Mouse (Mus musculus) limb, embryonic 13.5 days (tissue): ENCODE data around the gene Pirb. TPM values are rescaled to one million over a fixed set of nuclear protein-coding genes. Genes with fewer than 3 reads are reported as not detected.
"Not testable (repeated sequence)": the region's sequence is repeated elsewhere in the genome, so short reads cannot be mapped to it uniquely, and the experiment has no call there.

Source experiments
- ATAC-seq: fragments of 200-750 bp; cut with Nextera tagmentation; 2 replicates; pipeline ENCODE4 v1.8.0; 2017; ENCODE audit warnings: low read depth, moderate number of reproducible peaks, moderate TSS enrichment; ENCODE audit not compliant: low FRiP score
- H3K27ac ChIP-seq: fragments of 300-500 bp; sonication (generic); 2 replicates; pipeline ENCODE4 v1.5.1; 2015; ENCODE audit warnings: inconsistent platforms, mild to moderate bottlenecking, moderate library complexity
- H3K27me3 ChIP-seq: fragments of 300-500 bp; sonication (generic); 2 replicates; pipeline ENCODE4 v1.6.1; 2015; ENCODE audit warnings: mild to moderate bottlenecking, inconsistent platforms
- H3K36me3 ChIP-seq: fragments of 300-500 bp; sonication (generic); 2 replicates; pipeline ENCODE4 v1.6.1; 2015; ENCODE audit warnings: inconsistent platforms, mild to moderate bottlenecking, moderate library complexity
- H3K4me1 ChIP-seq: fragments of 300-500 bp; sonication (generic); 2 replicates; pipeline ENCODE4 v1.6.1; 2015; ENCODE audit warnings: inconsistent platforms
- H3K4me2 ChIP-seq: fragments of 300-500 bp; sonication (generic); replicated peaks from 2 replicates; pipeline ENCODE4 v1.6.1; 2015; ENCODE audit warnings: inconsistent platforms, mild to moderate bottlenecking, moderate library complexity
- H3K4me3 ChIP-seq: fragments of 300-500 bp; sonication (generic); 2 replicates; pipeline ENCODE4 v1.5.1; 2015; ENCODE audit warnings: moderate library complexity, mild to moderate bottlenecking, inconsistent platforms
- H3K9ac ChIP-seq: fragments of 300-500 bp; sonication (generic); 2 replicates; pipeline ENCODE4 v1.6.1; 2015; ENCODE audit warnings: mild to moderate bottlenecking, inconsistent platforms
- H3K9me3 ChIP-seq: fragments of 300-500 bp; sonication (generic); 2 replicates; pipeline ENCODE4 v1.6.1; 2016; ENCODE audit warnings: inconsistent platforms
- WGBS: fragments of 180-500 bp; shearing (Covaris S2); methylation state at CpG from one replicate; pipeline ENCODE4 v1.1.7; 2015; 5-methylcytosine and 5-hydroxymethylcytosine counted together
- polyA plus RNA-seq: library from polyadenylated mRNA; unstranded; fragments of >200 nt; fragmentation: Nextera tagmentation; extraction: Ambion mirVana; gene quantifications from 2 replicates; pipeline ENCODE4 v1.2.1, GENCODE M21; 2015

Gene Pirb
- polyA plus RNA-seq, 1 experiment from 2014 or later = 0.37 TPM

- H3K4me1 ChIP-seq = peaks cover 14% of the 10 kb centered on the region
- peak overlapping the region; percentile 86 for H3K4me3 ChIP-seq
- H3K27ac ChIP-seq = peak overlapping the region; percentile 94
- peak overlapping the region; percentile 96 for H3K4me2 ChIP-seq
- no peaks in the 10 kb centered on the region for H3K9me3 ChIP-seq
- under 1% methylated on average over 20 of the region's 20 CpGs for WGBS
- H3K36me3 ChIP-seq = peaks cover 51% of the 10 kb centered on the region
- no peaks in the 10 kb centered on the region for H3K27me3 ChIP-seq
- peak; percentile 35 for ATAC-seq
- peak overlapping the region; percentile 93 for H3K9ac ChIP-seq
These were observed 15.7 kb downstream of the Pirb start for GRCm38 (mm10) chr7:3704475-3704874.

GRCm38 (mm10) chr7:3703879-3704441 is 16.2 kb downstream of the Pirb start, which contains the start of gene Rps9:
TSS of gene Rps9 (plus strand) at chr7:3703993.
- Histone ChIP-seq H3K27me3 (no peaks in the 10 kb centered on the region), H3K9ac (peak within 1 kb of the TSS; percentile 93), H3K4me3 (peak within 1 kb of the TSS; percentile 86), H3K27ac (peak within 1 kb of the TSS; percentile 94), H3K9me3 (no peaks in the 10 kb centered on the region), H3K36me3 (peaks cover 57% of the 10 kb centered on the region), H3K4me1 (peaks cover 14% of the 10 kb centered on the region), H3K4me2 (peak within 1 kb of the TSS; percentile 96)
- under 1% methylated on average over 42 of the region's 42 CpGs for WGBS
- peak; percentile 94 for ATAC-seq

GRCm38 (mm10) chr7:3703148-3703878 is 16.9 kb downstream of the Pirb start:
- peak overlapping the region; percentile 94 for H3K27ac ChIP-seq
- peak overlapping the region; percentile 96 for H3K4me2 ChIP-seq
- peak; percentile 34 for ATAC-seq
- H3K9me3 ChIP-seq = no peaks in the 10 kb centered on the region
- no peaks in the 10 kb centered on the region for H3K27me3 ChIP-seq
- H3K9ac ChIP-seq = peak overlapping the region; percentile 93
- H3K36me3 ChIP-seq = peaks cover 63% of the 10 kb centered on the region
- H3K4me1 ChIP-seq = peaks cover 14% of the 10 kb centered on the region
- peak overlapping the region; percentile 86 for H3K4me3 ChIP-seq
- WGBS = 22% methylated on average over 6 of the region's 6 CpGs

GRCm38 (mm10) chr7:3698471-3698870 is 21.7 kb downstream of the Pirb start:
- H3K4me3 ChIP-seq = no peak overlapping the region
- ATAC-seq = no peak
- no peak overlapping the region for H3K4me2 ChIP-seq
- H3K36me3 ChIP-seq = peaks cover 57% of the 10 kb centered on the region
- no peak overlapping the region for H3K9ac ChIP-seq
- peaks cover 15% of the 10 kb centered on the region for H3K4me1 ChIP-seq
- 95% methylated on average over 6 of the region's 6 CpGs for WGBS
- H3K9me3 ChIP-seq = no peaks in the 10 kb centered on the region
- H3K27me3 ChIP-seq = no peaks in the 10 kb centered on the region
- no peak overlapping the region for H3K27ac ChIP-seq

- Histone ChIP-seq H3K9ac (peak overlapping the region; percentile 94), H3K4me3 (peak overlapping the region; percentile 84), H3K4me2 (peak overlapping the region; percentile 84), H3K27ac (peak overlapping the region; percentile 97), H3K36me3 (peaks cover 53% of the 10 kb centered on the region), H3K4me1 (peaks cover 27% of the 10 kb centered on the region)
- WGBS = 3% methylated on average over 9 of the region's 9 CpGs
- ATAC-seq, H3K9me3 ChIP-seq, H3K27me3 ChIP-seq: not testable (repeated sequence)
These were observed 25.3 kb downstream of the Pirb start for GRCm38 (mm10) chr7:3694949-3695305.

GRCm38 (mm10) chr7:3694076-3694948 is 25.9 kb downstream of the Pirb start:
- no peaks in the 10 kb centered on the region for H3K9me3 ChIP-seq
- peak overlapping the region; percentile 84 for H3K4me2 ChIP-seq
- ATAC-seq = peak; percentile 66
- H3K36me3 ChIP-seq = peaks cover 48% of the 10 kb centered on the region
- H3K4me1 ChIP-seq = peaks cover 27% of the 10 kb centered on the region
- peak overlapping the region; percentile 84 for H3K4me3 ChIP-seq
- no peaks in the 10 kb centered on the region for H3K27me3 ChIP-seq
- peak overlapping the region; percentile 94 for H3K9ac ChIP-seq
- under 1% methylated on average over 54 of the region's 55 CpGs for WGBS
- peak overlapping the region; percentile 97 for H3K27ac ChIP-seq

GRCm38 (mm10) chr7:3693809-3694075 is 26.4 kb downstream of the Pirb start:
- WGBS = 0% methylated on average over 18 of the region's 18 CpGs

GRCm38 (mm10) chr7:3692987-3693808 is 27.0 kb downstream of the Pirb start, which contains the start of gene Mboat7:
TSS of gene Mboat7 (minus strand) at chr7:3693523.
- Histone ChIP-seq H3K4me2 (peak within 1 kb of the TSS; percentile 84), H3K27ac (peak within 1 kb of the TSS; percentile 97), H3K4me3 (peak within 1 kb of the TSS; percentile 84), H3K4me1 (peaks cover 27% of the 10 kb centered on the region), H3K9ac (peak within 1 kb of the TSS; percentile 94), H3K36me3 (peaks cover 47% of the 10 kb centered on the region), H3K9me3 (no peaks in the 10 kb centered on the region), H3K27me3 (no peaks in the 10 kb centered on the region)
- WGBS = under 1% methylated on average over 55 of the region's 55 CpGs
- ATAC-seq = peak; percentile 91

More at GRCm38 (mm10) chr7:3693809-3694075, 26.4 kb downstream of the Pirb start:
- Histone ChIP-seq H3K27me3 (no peaks in the 10 kb centered on the region), H3K9ac (peak overlapping the region; percentile 94), H3K4me3 (peak overlapping the region; percentile 84), H3K4me2 (peak overlapping the region; percentile 84), H3K36me3 (peaks cover 47% of the 10 kb centered on the region), H3K9me3 (no peaks in the 10 kb centered on the region), H3K4me1 (peaks cover 27% of the 10 kb centered on the region), H3K27ac (peak overlapping the region; percentile 97)
- ATAC-seq = no peak; the same call in 1 of the 2 replicates

- WGBS = under 1% methylated on average over 49 of the region's 49 CpGs
- peak; percentile 65 for ATAC-seq
- H3K27me3 ChIP-seq = no peaks in the 10 kb centered on the region
These were observed 27.7 kb downstream of the Pirb start, which contains the start of gene Tsen34 for GRCm38 (mm10) chr7:3692382-3692986. TSS of gene Tsen34 (plus strand) at chr7:3692863.

GRCm38 (mm10) chr7:3691919-3692318 is 28.3 kb downstream of the Pirb start:
- peaks cover 47% of the 10 kb centered on the region for H3K36me3 ChIP-seq
- no peaks in the 10 kb centered on the region for H3K9me3 ChIP-seq
- WGBS = 30% methylated on average over 3 of the region's 3 CpGs
- H3K4me3 ChIP-seq = peak overlapping the region; percentile 84
- peak overlapping the region; percentile 94 for H3K9ac ChIP-seq
- peak overlapping the region; percentile 84 for H3K4me2 ChIP-seq
- no peak for ATAC-seq
- H3K4me1 ChIP-seq = peaks cover 27% of the 10 kb centered on the region
- no peaks in the 10 kb centered on the region for H3K27me3 ChIP-seq
- H3K27ac ChIP-seq = peak overlapping the region; percentile 97; the same call in 1 of the 2 replicates

More at GRCm38 (mm10) chr7:3692382-3692986, 27.7 kb downstream of the Pirb start, which contains the start of gene Tsen34:
- Histone ChIP-seq H3K9me3 (no peaks in the 10 kb centered on the region), H3K27ac (peak within 1 kb of the TSS; percentile 97), H3K4me3 (peak within 1 kb of the TSS; percentile 84), H3K4me2 (peak within 1 kb of the TSS; percentile 84), H3K4me1 (peaks cover 27% of the 10 kb centered on the region), H3K9ac (peak within 1 kb of the TSS; percentile 94), H3K36me3 (peaks cover 47% of the 10 kb centered on the region)
